Comparison of ENCODE assay signal across 8 mouse cellular contexts in genomic region chr19:36737087-36737486, GRCm38 (mm10). TPM values are rescaled to one million over a fixed set of nuclear protein-coding genes. Genes with fewer than 3 reads are reported as not detected.
DNase-seq lines count a peak whose midpoint lies in the region; ATAC-seq and TF ChIP-seq lines count a peak whose summit lies in the region.

No protein-coding gene starts in this region.

- peak overlapping the region; percentile 74 for H3K4me2 ChIP-seq in heart, embryonic 12.5 days
- H3K4me2 ChIP-seq in forebrain, postnatal 0 days (ENCODE audit: low read depth) = peak overlapping the region; percentile 97
- peak overlapping the region; percentile 55 for H3K4me2 ChIP-seq in liver, embryonic 15.5 days

- TF ChIP-seq EP300 in ES-Bruce4 (IDR thresholded peaks at IDR 0.05; ENCODE audit: insufficient read depth, low read depth, low read length) = no peak

- peaks cover 3% of the 10 kb centered on the region; the same call in 1 of the 2 replicates for H3K9me3 ChIP-seq in heart, embryonic 12.5 days (replicated peaks)
- no peaks in the 10 kb centered on the region for H3K9me3 ChIP-seq in ES-Bruce4 (replicated peaks; ENCODE audit: control insufficient read depth, insufficient read depth, low read length, poor library complexity, severe bottlenecking)
- H3K9me3 ChIP-seq in forebrain, postnatal 0 days (ENCODE audit: low read length) = no peaks in the 10 kb centered on the region
- H3K9me3 ChIP-seq in liver, embryonic 15.5 days (replicated peaks) = no peaks in the 10 kb centered on the region

- H3K27ac ChIP-seq in heart, embryonic 12.5 days (ENCODE audit: poor library complexity, severe bottlenecking) = peak overlapping the region; percentile 98
- no peak overlapping the region for H3K27ac ChIP-seq in ES-Bruce4 (ENCODE audit: insufficient read depth, low read length)
- peak overlapping the region; percentile 64 for H3K27ac ChIP-seq in forebrain, postnatal 0 days (ENCODE audit: low read depth, low read length)
- peak overlapping the region; percentile 67 for H3K27ac ChIP-seq in liver, embryonic 15.5 days (replicated peaks)

- H3K36me3 ChIP-seq in heart, embryonic 12.5 days = peaks cover 20% of the 10 kb centered on the region
- H3K36me3 ChIP-seq in ES-Bruce4 (ENCODE audit: control insufficient read depth, insufficient read depth, low read length, poor library complexity, severe bottlenecking) = no peaks in the 10 kb centered on the region
- no peaks in the 10 kb centered on the region; the same call in 1 of the 2 replicates for H3K36me3 ChIP-seq in forebrain, postnatal 0 days (ENCODE audit: insufficient read depth)
- no peaks in the 10 kb centered on the region for H3K36me3 ChIP-seq in liver, embryonic 15.5 days (replicated peaks)

- TF ChIP-seq POLR2A in ES-Bruce4 (IDR thresholded peaks at IDR 0.05; ENCODE audit: insufficient read depth, low read length) = no peak

- peak overlapping the region; percentile 79 for H3K9ac ChIP-seq in heart, embryonic 12.5 days
- no peak overlapping the region for H3K9ac ChIP-seq in ES-Bruce4 (ENCODE audit: low read depth, poor library complexity, severe bottlenecking)
- peak overlapping the region; percentile 57 for H3K9ac ChIP-seq in forebrain, postnatal 0 days
- no peak overlapping the region for H3K9ac ChIP-seq in liver, embryonic 15.5 days

- peak; percentile 52 for ATAC-seq in heart, embryonic 12.5 days (ENCODE audit: insufficient number of reproducible peaks, low FRiP score)
- ATAC-seq in forebrain, postnatal 0 days = peak; percentile 45
- ATAC-seq in liver, embryonic 15.5 days (ENCODE audit: insufficient read depth) = no peak; the same call in 1 of the 2 replicates
- ATAC-seq in inflammation-experienced regulatory T-cells, adult 6 months = no peak

- 41% methylated on average over 6 of the region's 6 CpGs for WGBS in heart, embryonic 12.5 days
- WGBS in forebrain, postnatal 0 days = 35% methylated on average over 6 of the region's 6 CpGs
- 38% methylated on average over 6 of the region's 6 CpGs for WGBS in liver, embryonic 15.5 days (ENCODE audit: insufficient replicate concordance)

- H3K4me1 ChIP-seq in heart, embryonic 12.5 days (replicated peaks) = peaks cover 12% of the 10 kb centered on the region
- no peaks in the 10 kb centered on the region for H3K4me1 ChIP-seq in ES-Bruce4 (ENCODE audit: control insufficient read depth, insufficient read depth, low read length)
- peaks cover 3% of the 10 kb centered on the region; the same call in 1 of the 2 replicates for H3K4me1 ChIP-seq in forebrain, postnatal 0 days (ENCODE audit: insufficient read depth)
- no peaks in the 10 kb centered on the region for H3K4me1 ChIP-seq in liver, embryonic 15.5 days (replicated peaks)

- intact Hi-C loops in heart, postnatal 10 days (cut with DNase I) = loop anchor here (5.0 kb wide), 2 partner anchors 185 to 200 kb away; partner anchors contain the start of gene Hectd2

- DNase-seq in heart, postnatal 10 days = no peak
- no peak for DNase-seq in forebrain, postnatal 0 days
- no peak for DNase-seq in MN1 (ENCODE audit: low spot score)
- no peak for DNase-seq in adrenal gland, postnatal 25 days

- peak overlapping the region; percentile 72 for H3K4me3 ChIP-seq in heart, embryonic 12.5 days
- H3K4me3 ChIP-seq in ES-Bruce4 (ENCODE audit: low read depth, low read length) = peak overlapping the region; percentile 28
- H3K4me3 ChIP-seq in forebrain, postnatal 0 days (ENCODE audit: low read depth, low read length) = peak overlapping the region; percentile 56
- peak overlapping the region; percentile 44; the same call in 1 of the 2 replicates for H3K4me3 ChIP-seq in liver, embryonic 15.5 days (replicated peaks)

- no peak for TF ChIP-seq CTCF in ES-Bruce4 (IDR thresholded peaks at IDR 0.05; ENCODE audit: low read depth, low read length)
- no peak for TF ChIP-seq CTCF in forebrain, postnatal 0 days (IDR thresholded peaks at IDR 0.05; ENCODE audit: low read depth)

- no peaks in the 10 kb centered on the region for H3K27me3 ChIP-seq in heart, embryonic 12.5 days (replicated peaks)
- 0 out of 2 replicates have a peak, but pooled peaks cover 1% of the 10 kb centered on the region for H3K27me3 ChIP-seq in ES-Bruce4 (ENCODE audit: control insufficient read depth, insufficient read depth, low read length, poor library complexity, severe bottlenecking)
- no peaks in the 10 kb centered on the region for H3K27me3 ChIP-seq in forebrain, postnatal 0 days (ENCODE audit: insufficient read depth, low read length)
- H3K27me3 ChIP-seq in liver, embryonic 15.5 days = peaks cover 38% of the 10 kb centered on the region

RNA-seq across cellular contexts. Expression of gene Ppp1r3c, which starts 0.6 kb away (rescaled TPM):
- 53.3 and 55.1 TPM in 2 replicates for polyA plus RNA-seq in heart, embryonic 12.5 days (2016; fragmentation: Nextera tagmentation; extraction: Ambion mirVana)
- total RNA-seq in heart, postnatal 10 days (2021) = 10 to 100 TPM; 72.2 to 86.1 TPM
- 0.58 and 0.90 TPM in 2 replicates for polyA plus RNA-seq in ES-Bruce4 (2011; ENCODE audit: insufficient read depth, insufficient read length, low read depth, missing spikeins)
- 28.2 and 28.6 TPM in 2 replicates for total RNA-seq in forebrain, postnatal 0 days (2014; rRNA removed)
- polyA plus RNA-seq in forebrain, postnatal 0 days (2015; fragmentation: Nextera tagmentation; extraction: Ambion mirVana) = 6.4 and 8.9 TPM in 2 replicates
- 4.0 and 6.0 TPM in 2 replicates for polyA plus RNA-seq in liver, embryonic 15.5 days (2015; fragmentation: Nextera tagmentation; extraction: Ambion mirVana)
- 11.1 and 18.4 TPM in 2 replicates for total RNA-seq in adrenal gland, postnatal 25 days (2021)
- polyA plus RNA-seq in inflammation-experienced regulatory T-cells, adult 6 months (2017; shearing (Covaris generic)) = not detected

Comparison
In these comparisons a context has a peak if more than half of its experiments do, and no peak if none do; other contexts are left out.
1. ATAC-seq: peak in heart, embryonic 12.5 days (single experiment) and forebrain, postnatal 0 days (single experiment); none in liver, embryonic 15.5 days (single experiment) and inflammation-experienced regulatory T-cells, adult 6 months (single experiment).
2. H3K9ac ChIP-seq: peak in heart, embryonic 12.5 days (single experiment) and forebrain, postnatal 0 days (single experiment); none in ES-Bruce4 (single experiment) and liver, embryonic 15.5 days (single experiment).
3. Peak in every context shown above with its lines, with median percentiles within 50 percentile points of each other: H3K4me2 ChIP-seq and H3K4me3 ChIP-seq.